Mouse (Mus musculus): ENCODE results near the gene Zfp428. TPM values are rescaled to one million over a fixed set of nuclear protein-coding genes. Genes with fewer than 3 reads are reported as not detected.

Zfp428 gene
- polyA plus RNA-seq, 1 experiment from 2014 or later = 42.7 TPM

GRCm38 (mm10) chr7:24524978-24525377 is 18.2 kb downstream of the Zfp428 start:
- no peak overlapping the region for H3K4me2 ChIP-seq
- no peak for ATAC-seq (ENCODE audit: borderline replicate concordance, extremely low read depth, low FRiP score, low TSS enrichment)
- H3K27me3 ChIP-seq = no peaks in the 10 kb centered on the region
- no peak overlapping the region for H3K9ac ChIP-seq
- H3K4me1 ChIP-seq = peaks cover 8% of the 10 kb centered on the region
- no peaks in the 10 kb centered on the region for H3K9me3 ChIP-seq
- H3K27ac ChIP-seq = no peak overlapping the region
- H3K36me3 ChIP-seq = no peaks in the 10 kb centered on the region
- 71% methylated on average over 6 of the region's 6 CpGs for WGBS
- no peak overlapping the region for H3K4me3 ChIP-seq

- H3K27ac ChIP-seq = no peak overlapping the region
- no peak overlapping the region for H3K4me2 ChIP-seq
- no peak overlapping the region for H3K9ac ChIP-seq
- no peaks in the 10 kb centered on the region for H3K9me3 ChIP-seq
- no peak overlapping the region for H3K4me3 ChIP-seq
- peaks cover 8% of the 10 kb centered on the region for H3K4me1 ChIP-seq
- no peaks in the 10 kb centered on the region for H3K27me3 ChIP-seq
- 80% methylated on average over 12 of the region's 12 CpGs for WGBS
- no peak for ATAC-seq (ENCODE audit: borderline replicate concordance, extremely low read depth, low FRiP score, low TSS enrichment)
- H3K36me3 ChIP-seq = no peaks in the 10 kb centered on the region
Measured at GRCm38 (mm10) chr7:24525686-24526420, 19.0 kb downstream of the Zfp428 start.

DNA sequence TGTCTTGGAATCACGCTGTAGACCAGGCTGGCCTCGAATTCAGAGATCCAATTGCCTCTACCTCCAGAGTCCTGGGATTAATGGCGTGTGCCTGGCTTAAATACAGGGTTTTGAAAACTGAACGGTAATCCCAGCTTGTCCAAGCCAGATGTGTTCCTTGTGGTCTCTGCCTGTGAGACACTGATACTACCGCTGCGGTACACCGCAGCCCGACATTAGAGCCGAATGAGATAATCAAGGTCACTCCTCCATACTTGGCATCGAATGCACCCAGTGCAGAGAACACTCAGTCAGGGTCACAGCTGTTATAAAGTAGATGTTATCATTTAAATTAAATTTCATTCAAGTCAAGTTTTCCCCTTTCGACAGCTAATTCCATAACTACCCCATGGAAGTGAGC is 22.1 kb downstream of the Zfp428 start:
- Histone ChIP-seq H3K9ac (no peak overlapping the region), H3K9me3 (no peaks in the 10 kb centered on the region), H3K27me3 (no peaks in the 10 kb centered on the region), H3K4me1 (peaks cover 24% of the 10 kb centered on the region), H3K4me3 (no peak overlapping the region), H3K36me3 (peaks cover 8% of the 10 kb centered on the region), H3K27ac (no peak overlapping the region), H3K4me2 (0 out of 2 replicates have a peak overlapping the region, but pooled peaks have one; percentile 72)
- ATAC-seq (ENCODE audit: borderline replicate concordance, extremely low read depth, low FRiP score, low TSS enrichment) = no peak
- WGBS = 87% methylated on average over 11 of the region's 11 CpGs

- peaks cover 16% of the 10 kb centered on the region for H3K36me3 ChIP-seq
- ATAC-seq (ENCODE audit: borderline replicate concordance, extremely low read depth, low FRiP score, low TSS enrichment) = no peak
- H3K4me3 ChIP-seq = peak overlapping the region; percentile 58
- H3K4me2 ChIP-seq = peak overlapping the region; percentile 72
- no peak overlapping the region for H3K27ac ChIP-seq
- H3K9ac ChIP-seq = peak overlapping the region; percentile 58
- no peaks in the 10 kb centered on the region for H3K9me3 ChIP-seq
- WGBS = 50% methylated on average over 11 of the region's 11 CpGs
- peaks cover 24% of the 10 kb centered on the region for H3K4me1 ChIP-seq
- no peaks in the 10 kb centered on the region for H3K27me3 ChIP-seq
Measured at GRCm38 (mm10) chr7:24529580-24529979, 22.8 kb downstream of the Zfp428 start.

GRCm38 (mm10) chr7:24530062-24530931 is 23.5 kb downstream of the Zfp428 start, which contains the start of gene Irgq:
TSS of gene Irgq (plus strand) at chr7:24530689.
- Histone ChIP-seq H3K4me1 (peaks cover 24% of the 10 kb centered on the region), H3K4me3 (peak within 1 kb of the TSS; percentile 58), H3K27me3 (no peaks in the 10 kb centered on the region), H3K4me2 (peak within 1 kb of the TSS; percentile 93), H3K27ac (peak within 1 kb of the TSS; percentile 84), H3K36me3 (peaks cover 21% of the 10 kb centered on the region), H3K9ac (peak within 1 kb of the TSS; percentile 82), H3K9me3 (no peaks in the 10 kb centered on the region)
- peak; percentile 94 for ATAC-seq (ENCODE audit: borderline replicate concordance, extremely low read depth, low FRiP score, low TSS enrichment)
- WGBS = under 1% methylated on average over 44 of the region's 44 CpGs

DNA sequence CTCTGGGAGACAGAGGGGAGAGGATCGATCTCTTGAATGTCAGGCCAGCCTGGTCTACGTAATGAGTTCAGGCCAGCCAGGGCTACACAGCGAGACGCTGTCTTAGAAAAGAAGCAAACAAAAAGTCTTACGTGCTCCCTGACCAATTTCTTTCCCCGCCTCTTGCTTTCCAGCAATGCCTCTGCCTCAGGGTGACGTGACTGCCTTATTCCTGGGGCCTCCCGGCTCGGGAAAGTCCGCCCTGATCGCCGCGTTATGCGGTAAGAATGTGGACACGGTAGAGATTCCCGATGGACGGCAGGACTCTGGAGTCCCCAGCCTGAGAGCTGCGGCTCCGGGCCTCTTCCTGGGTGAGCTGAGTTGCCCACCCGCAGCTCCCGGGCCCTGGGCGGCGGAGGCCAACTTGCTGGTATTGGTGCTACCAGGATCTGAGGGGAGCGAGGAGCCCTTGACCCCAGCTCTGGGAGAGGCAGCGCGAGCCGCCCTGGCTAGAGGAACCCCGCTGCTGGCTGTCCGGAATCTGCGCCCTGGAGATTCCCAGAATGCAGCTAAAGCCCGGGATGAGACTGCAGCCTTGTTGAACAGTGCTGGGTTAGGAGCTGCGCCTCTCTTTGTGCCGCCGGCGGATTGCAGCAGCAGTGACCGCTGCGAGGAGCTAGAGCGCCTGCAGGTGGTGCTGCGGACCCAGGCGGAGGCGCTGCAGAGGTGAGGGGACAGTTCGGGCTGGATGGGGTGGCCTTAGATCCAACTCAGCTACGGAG is 24.6 kb downstream of the Zfp428 start:
- WGBS = under 1% methylated on average over 43 of the region's 43 CpGs
- peak overlapping the region; percentile 82 for H3K9ac ChIP-seq

GRCm38 (mm10) chr7:24533031-24533571 is 26.3 kb downstream of the Zfp428 start:
- H3K9me3 ChIP-seq = no peaks in the 10 kb centered on the region
- H3K4me2 ChIP-seq = no peak overlapping the region
- H3K4me1 ChIP-seq = peaks cover 24% of the 10 kb centered on the region
- no peak overlapping the region for H3K27ac ChIP-seq
- no peaks in the 10 kb centered on the region for H3K27me3 ChIP-seq
- 83% methylated on average over 28 of the region's 28 CpGs for WGBS
- H3K36me3 ChIP-seq = peaks cover 28% of the 10 kb centered on the region
- no peak overlapping the region for H3K4me3 ChIP-seq
- ATAC-seq (ENCODE audit: borderline replicate concordance, extremely low read depth, low FRiP score, low TSS enrichment) = no peak
- no peak overlapping the region for H3K9ac ChIP-seq

More for the DNA sequence above, 24.6 kb downstream of the Zfp428 start:
- Histone ChIP-seq H3K9me3 (no peaks in the 10 kb centered on the region), H3K4me3 (peak overlapping the region; percentile 58), H3K4me1 (peaks cover 24% of the 10 kb centered on the region), H3K27me3 (no peaks in the 10 kb centered on the region), H3K27ac (peak overlapping the region; percentile 82), H3K36me3 (peaks cover 27% of the 10 kb centered on the region), H3K4me2 (peak overlapping the region; percentile 93)
- ATAC-seq (ENCODE audit: borderline replicate concordance, extremely low read depth, low FRiP score, low TSS enrichment) = peak; percentile 60; the same call in 1 of the 2 replicates

DNA sequence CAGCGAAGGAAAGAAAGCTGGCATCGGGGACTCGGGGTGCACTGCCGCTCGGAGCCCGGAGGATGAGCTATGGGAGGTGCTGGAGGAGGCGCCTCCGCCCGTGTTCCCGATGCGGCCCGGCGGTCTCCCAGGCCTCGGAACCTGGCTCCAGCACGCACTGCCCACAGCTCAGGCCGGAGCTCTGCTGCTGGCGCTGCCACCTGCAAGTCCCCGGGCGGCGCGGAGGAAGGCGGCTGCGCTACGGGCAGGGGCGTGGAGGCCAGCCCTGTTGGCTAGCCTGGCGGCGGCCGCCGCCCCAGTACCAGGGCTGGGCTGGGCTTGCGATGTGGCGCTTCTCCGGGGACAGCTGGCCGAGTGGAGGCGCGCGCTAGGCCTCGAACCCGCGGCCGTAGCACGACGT is 27.0 kb downstream of the Zfp428 start:
- Histone ChIP-seq H3K4me1 (peaks cover 24% of the 10 kb centered on the region), H3K4me2 (no peak overlapping the region), H3K4me3 (no peak overlapping the region), H3K27me3 (no peaks in the 10 kb centered on the region), H3K9me3 (no peaks in the 10 kb centered on the region), H3K27ac (no peak overlapping the region), H3K36me3 (peaks cover 28% of the 10 kb centered on the region), H3K9ac (no peak overlapping the region)
- ATAC-seq (ENCODE audit: borderline replicate concordance, extremely low read depth, low FRiP score, low TSS enrichment) = no peak
- 57% methylated on average over 42 of the region's 42 CpGs for WGBS

DNA sequence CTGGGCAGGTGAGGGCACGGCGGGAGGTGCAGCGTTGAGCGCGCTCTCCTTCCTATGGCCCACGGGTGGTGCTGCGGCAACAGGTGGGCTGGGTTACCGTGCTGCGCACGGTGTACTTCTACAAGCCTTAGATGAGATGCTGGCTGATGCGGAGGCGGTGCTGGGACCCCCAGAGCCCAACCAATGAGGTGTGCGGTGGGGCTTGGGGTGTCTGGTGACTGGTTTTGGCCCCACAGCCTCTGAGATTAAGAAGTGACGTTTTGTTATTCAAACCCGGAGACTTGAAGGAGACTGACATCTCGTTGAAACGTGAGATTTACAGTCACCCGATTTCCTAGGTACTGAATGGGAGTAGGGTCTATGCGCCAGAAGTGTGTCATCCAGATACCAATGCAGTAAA is 27.5 kb downstream of the Zfp428 start:
- H3K4me1 ChIP-seq = peaks cover 20% of the 10 kb centered on the region
- ATAC-seq (ENCODE audit: borderline replicate concordance, extremely low read depth, low FRiP score, low TSS enrichment) = no peak

GRCm38 (mm10) chr7:24537081-24537480 is 30.3 kb downstream of the Zfp428 start:
- Histone ChIP-seq H3K4me1 (peaks cover 4% of the 10 kb centered on the region), H3K27ac (no peak overlapping the region), H3K9ac (no peak overlapping the region), H3K36me3 (peaks cover 28% of the 10 kb centered on the region), H3K9me3 (no peaks in the 10 kb centered on the region), H3K4me2 (no peak overlapping the region), H3K4me3 (no peak overlapping the region), H3K27me3 (no peaks in the 10 kb centered on the region)
- no peak for ATAC-seq (ENCODE audit: borderline replicate concordance, extremely low read depth, low FRiP score, low TSS enrichment)
- WGBS = 73% methylated on average over 4 of the region's 4 CpGs

More for the DNA sequence above, 27.5 kb downstream of the Zfp428 start:
- no peak overlapping the region for H3K27ac ChIP-seq
- H3K9me3 ChIP-seq = no peaks in the 10 kb centered on the region
- H3K36me3 ChIP-seq = peaks cover 28% of the 10 kb centered on the region
- no peak overlapping the region for H3K4me2 ChIP-seq
- no peak overlapping the region for H3K9ac ChIP-seq
- H3K4me3 ChIP-seq = no peak overlapping the region
- WGBS = 50% methylated on average over 19 of the region's 19 CpGs
- no peaks in the 10 kb centered on the region for H3K27me3 ChIP-seq

- H3K27ac ChIP-seq = no peak overlapping the region
- H3K4me2 ChIP-seq = no peak overlapping the region
- no peak overlapping the region for H3K4me3 ChIP-seq
- no peaks in the 10 kb centered on the region for H3K27me3 ChIP-seq
- no peak for ATAC-seq (ENCODE audit: borderline replicate concordance, extremely low read depth, low FRiP score, low TSS enrichment)
- H3K9me3 ChIP-seq = no peaks in the 10 kb centered on the region
- WGBS = 77% methylated on average over 5 of the region's 5 CpGs
- H3K9ac ChIP-seq = no peak overlapping the region
- H3K36me3 ChIP-seq = peaks cover 28% of the 10 kb centered on the region
- H3K4me1 ChIP-seq = no peaks in the 10 kb centered on the region
Measured at GRCm38 (mm10) chr7:24537591-24537990, 30.8 kb downstream of the Zfp428 start.

Measured in lung, embryonic 15.5 days (tissue).